11 mouse cellular contexts compared by ENCODE assay signal in the genomic region with DNA sequence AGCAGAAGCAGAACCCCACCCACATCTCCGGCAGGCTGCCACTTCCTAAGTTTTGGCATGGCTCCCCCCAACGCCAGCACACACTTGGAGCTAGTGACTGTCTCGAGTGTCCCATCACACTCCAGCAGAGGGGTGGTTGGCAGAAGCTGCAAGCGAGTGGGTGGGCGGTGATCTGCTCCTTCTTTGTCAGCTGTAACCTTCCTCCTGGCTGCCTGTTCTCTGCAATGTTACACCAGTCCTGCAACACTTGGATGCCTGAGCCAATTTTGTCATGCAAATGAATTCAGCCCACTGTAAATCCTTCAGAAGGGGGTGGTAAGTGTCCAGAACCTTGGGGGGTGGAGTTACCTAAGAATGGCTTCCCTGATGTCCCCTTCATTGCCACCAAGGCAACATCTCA.
DNase-seq lines count a peak whose midpoint lies in the region; ATAC-seq lines count a peak whose summit lies in the region.
"Had no signal": no experiment of that assay in that cellular context is flagged by ENCODE, and none has a peak within 500 bp of the region (broad histone marks: within the 10 kb centered on the region; RNA-seq: fewer than 3 reads in every experiment).

No protein-coding gene starts in this region.

- DNase-seq in layer of hippocampus, adult 11-12 months (ENCODE audit: low spot score), result peak; percentile 62
- DNase-seq in layer of hippocampus, postnatal 25 days (ENCODE audit: extremely low spot score in 1 of 2, low spot score in 1 of 2), result no peak
- peak; percentile 92 for DNase-seq in brain, adult 2 months (ENCODE audit: low read depth, low spot score)
- DNase-seq in layer of hippocampus, postnatal 10 days (ENCODE audit: low spot score in 2 of 2), result peak; percentile 22 to 32
- DNase-seq in right cerebral cortex, adult 2 months (ENCODE audit: low spot score in 2 of 2), result peak; percentile 84 to 88
- no peak for DNase-seq in thymus, postnatal 0 days (ENCODE audit: low spot score)
- DNase-seq in liver, result no peak
- DNase-seq: adrenal gland, adult 2 months; lung, postnatal 36 days; thymus, postnatal 14 days had no signal

- ATAC-seq in megakaryocyte, adult 5-6 weeks (ENCODE audit: poor library complexity, severe bottlenecking), result no peak

Comparison
In these comparisons a context has a peak if more than half of its experiments do, and no peak if none do; other contexts are left out.
1. DNase-seq: peak in layer of hippocampus, adult 11-12 months (single experiment), brain, adult 2 months (single experiment), layer of hippocampus, postnatal 10 days (2 of 2) and right cerebral cortex, adult 2 months (2 of 2); none in layer of hippocampus, postnatal 25 days (0 of 2), thymus, postnatal 0 days (single experiment) and liver (single experiment).